In the genomic region with DNA sequence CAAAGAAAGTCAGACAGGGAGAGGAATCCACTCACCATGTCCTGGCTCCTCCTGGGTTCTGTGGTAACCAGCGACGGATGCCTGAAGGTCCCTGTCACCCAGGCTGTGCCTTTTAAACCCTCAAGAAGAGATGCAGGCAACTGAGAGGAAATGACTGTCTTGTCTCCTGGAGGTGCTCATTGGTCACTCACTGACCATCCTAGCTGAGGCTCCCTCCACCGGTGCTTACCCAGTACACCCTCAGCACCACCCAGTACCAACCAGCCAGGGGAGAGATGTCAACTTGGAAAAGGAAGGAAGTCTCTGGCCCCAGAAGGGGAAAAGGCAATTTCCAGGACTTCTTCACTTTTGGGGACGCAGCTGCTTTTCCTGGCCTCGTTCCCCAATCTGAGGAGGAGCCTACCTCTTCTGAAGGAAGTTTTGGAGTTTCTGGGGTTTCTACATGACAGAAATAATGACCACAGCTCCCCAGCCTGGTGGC, we compare ENCODE assay signal across 21 mouse cellular contexts. TPM values are rescaled to one million over a fixed set of nuclear protein-coding genes. Genes with fewer than 3 reads are reported as not detected.
DNase-seq lines count a peak whose midpoint lies in the region; ATAC-seq and TF ChIP-seq lines count a peak whose summit lies in the region.
"Had no signal": no experiment of that assay in that cellular context is flagged by ENCODE, and none has a peak within 500 bp of the region (broad histone marks: within the 10 kb centered on the region; RNA-seq: fewer than 3 reads in every experiment).

TSS of gene C5ar1 (minus strand) at position 431 of the 481 bp plus-strand sequence.

- DNase-seq in gastrocnemius, adult 2 months, result no peak
- no peak for DNase-seq in gastrocnemius, adult 8-10 months (ENCODE audit: low spot score in 2 of 2)
- no peak for DNase-seq in lung, postnatal 0 days (ENCODE audit: low spot score)
- DNase-seq in lung, postnatal 4 days, result no peak
- DNase-seq in liver, postnatal 0 days, result no peak
- peak; percentile 29 for DNase-seq in skeletal muscle tissue, adult 2 months (ENCODE audit: low read depth, low spot score)
- DNase-seq in midbrain, embryonic 14.5 days, result no peak
- DNase-seq: adrenal gland, adult 2 months; cerebellum, adult 11 months; cerebellum, postnatal 14 days; layer of hippocampus, postnatal 36 days had no signal

- intact Hi-C loops in gastrocnemius, adult 2 months (cut with DNase I), result no loop called here

- no peak for TF ChIP-seq CTCF in gastrocnemius, adult 2 months (IDR thresholded peaks at IDR 0.05)
- 0 out of 2 replicates have a peak, but pooled peaks have one; percentile 1 for TF ChIP-seq CTCF in lung, postnatal 0 days (IDR thresholded peaks at IDR 0.05)
- TF ChIP-seq CTCF in liver, postnatal 0 days (IDR thresholded peaks at IDR 0.05; ENCODE audit: low read depth), result no peak

- no peaks in the 10 kb centered on the region for H3K4me1 ChIP-seq in lung, postnatal 0 days (ENCODE audit: insufficient read depth, low read depth, low read length)
- peaks cover 1% of the 10 kb centered on the region; the same call in 1 of the 2 replicates for H3K4me1 ChIP-seq in liver, postnatal 0 days (ENCODE audit: insufficient read depth)
- H3K4me1 ChIP-seq in neural tube, embryonic 15.5 days, result no peaks in the 10 kb centered on the region
- H3K4me1 ChIP-seq in midbrain, embryonic 14.5 days (ENCODE audit: control insufficient read depth, insufficient read depth, low read length), result no peaks in the 10 kb centered on the region
- H3K4me1 ChIP-seq: embryonic facial prominence, embryonic 13.5 days; hindbrain, embryonic 10.5 days; lung, embryonic 15.5 days; neural tube, embryonic 12.5 days had no signal

- no peaks in the 10 kb centered on the region for H3K36me3 ChIP-seq in lung, postnatal 0 days (ENCODE audit: insufficient read depth, low read length)
- H3K36me3 ChIP-seq in liver, postnatal 0 days (replicated peaks; ENCODE audit: insufficient read depth, low read length), result no peaks in the 10 kb centered on the region
- H3K36me3 ChIP-seq in neural tube, embryonic 15.5 days, result no peaks in the 10 kb centered on the region
- no peaks in the 10 kb centered on the region for H3K36me3 ChIP-seq in midbrain, embryonic 14.5 days (ENCODE audit: control insufficient read depth, insufficient read depth, low read length)
- H3K36me3 ChIP-seq: embryonic facial prominence, embryonic 13.5 days; hindbrain, embryonic 10.5 days; lung, embryonic 15.5 days; neural tube, embryonic 12.5 days had no signal

- no peaks in the 10 kb centered on the region for H3K9me3 ChIP-seq in lung, postnatal 0 days (ENCODE audit: low read length)
- H3K9me3 ChIP-seq in liver, postnatal 0 days (ENCODE audit: low read length), result no peaks in the 10 kb centered on the region
- H3K9me3 ChIP-seq in neural tube, embryonic 15.5 days (replicated peaks), result no peaks in the 10 kb centered on the region
- H3K9me3 ChIP-seq in midbrain, embryonic 14.5 days (ENCODE audit: control insufficient read depth, low read length), result no peaks in the 10 kb centered on the region
- H3K9me3 ChIP-seq: embryonic facial prominence, embryonic 13.5 days; hindbrain, embryonic 10.5 days; lung, embryonic 15.5 days; neural tube, embryonic 12.5 days had no signal

- peak within 1 kb of the TSS; percentile 44 for H3K4me3 ChIP-seq in gastrocnemius, adult 2 months
- peak within 1 kb of the TSS; percentile 3; the same call in 1 of the 2 replicates for H3K4me3 ChIP-seq in lung, postnatal 0 days (ENCODE audit: low read depth, low read length)
- H3K4me3 ChIP-seq in liver, postnatal 0 days (ENCODE audit: low read depth, low read length), result peak within 1 kb of the TSS; percentile 35
- H3K4me3 ChIP-seq in neural tube, embryonic 15.5 days (replicated peaks), result no peak within 1 kb of the TSS
- H3K4me3 ChIP-seq in midbrain, embryonic 14.5 days (replicated peaks; ENCODE audit: low read depth, low read length), result no peak within 1 kb of the TSS
- H3K4me3 ChIP-seq: embryonic facial prominence, embryonic 13.5 days; hindbrain, embryonic 10.5 days; lung, embryonic 15.5 days; neural tube, embryonic 12.5 days had no signal

- TF ChIP-seq EP300 in lung, postnatal 0 days (IDR thresholded peaks at IDR 0.05), result no peak
- no peak for TF ChIP-seq EP300 in liver, postnatal 0 days (IDR thresholded peaks at IDR 0.05; ENCODE audit: low read depth)

- no peaks in the 10 kb centered on the region for H3K27me3 ChIP-seq in lung, postnatal 0 days (replicated peaks; ENCODE audit: insufficient read depth, low read length)
- H3K27me3 ChIP-seq in liver, postnatal 0 days (ENCODE audit: insufficient read depth, low read length), result no peaks in the 10 kb centered on the region
- H3K27me3 ChIP-seq in neural tube, embryonic 15.5 days (replicated peaks), result no peaks in the 10 kb centered on the region
- H3K27me3 ChIP-seq in midbrain, embryonic 14.5 days (ENCODE audit: control insufficient read depth, insufficient read depth, low read length), result no peaks in the 10 kb centered on the region
- H3K27me3 ChIP-seq: embryonic facial prominence, embryonic 13.5 days; lung, embryonic 15.5 days; neural tube, embryonic 12.5 days had no signal

- ATAC-seq in lung, postnatal 0 days, result peak; percentile 26; the same call in 1 of the 2 replicates
- ATAC-seq in liver, postnatal 0 days, result no peak
- no peak for ATAC-seq in neural tube, embryonic 15.5 days (ENCODE audit: low FRiP score)
- ATAC-seq in midbrain, embryonic 14.5 days (ENCODE audit: low FRiP score, low TSS enrichment), result no peak
- ATAC-seq: forebrain, embryonic 14.5 days; hindbrain, postnatal 0 days; intestine, postnatal 0 days had no signal

- no peak within 1 kb of the TSS for H3K4me2 ChIP-seq in lung, postnatal 0 days (replicated peaks; ENCODE audit: low read depth, low read length)
- peak within 1 kb of the TSS; percentile 29; the same call in 1 of the 2 replicates for H3K4me2 ChIP-seq in liver, postnatal 0 days (ENCODE audit: low read depth, low read length)
- no peak within 1 kb of the TSS for H3K4me2 ChIP-seq in neural tube, embryonic 15.5 days
- no peak within 1 kb of the TSS for H3K4me2 ChIP-seq in midbrain, embryonic 14.5 days (ENCODE audit: low read length)
- H3K4me2 ChIP-seq: embryonic facial prominence, embryonic 13.5 days; lung, embryonic 15.5 days; midbrain, embryonic 11.5 days; neural tube, embryonic 12.5 days had no signal

- no peak within 1 kb of the TSS; the same call in 1 of the 2 replicates for H3K27ac ChIP-seq in gastrocnemius, adult 2 months
- H3K27ac ChIP-seq in lung, postnatal 0 days (ENCODE audit: low read length), result no peak within 1 kb of the TSS
- H3K27ac ChIP-seq in liver, postnatal 0 days (ENCODE audit: low read depth), result peak within 1 kb of the TSS; percentile 74
- no peak within 1 kb of the TSS for H3K27ac ChIP-seq in neural tube, embryonic 15.5 days (replicated peaks)
- no peak within 1 kb of the TSS for H3K27ac ChIP-seq in midbrain, embryonic 14.5 days (replicated peaks; ENCODE audit: low read depth, low read length)
- H3K27ac ChIP-seq: embryonic facial prominence, embryonic 13.5 days; hindbrain, embryonic 10.5 days; hindbrain, postnatal 0 days; kidney, postnatal 0 days; lung, embryonic 15.5 days; neural tube, embryonic 12.5 days had no signal

- WGBS in lung, postnatal 0 days, result 80% methylated on average over 5 of the region's 5 CpGs
- WGBS in liver, postnatal 0 days (ENCODE audit: insufficient replicate concordance), result 64% methylated on average over 5 of the region's 5 CpGs
- WGBS in neural tube, embryonic 15.5 days, result 84% methylated on average over 5 of the region's 5 CpGs
- WGBS in midbrain, embryonic 14.5 days, result 91% methylated on average over 5 of the region's 5 CpGs

- no peak within 1 kb of the TSS for H3K9ac ChIP-seq in lung, postnatal 0 days (replicated peaks; ENCODE audit: low read depth)
- H3K9ac ChIP-seq in liver, postnatal 0 days (replicated peaks), result 0 out of 2 replicates have a peak within 1 kb of the TSS, but pooled peaks have one; percentile 6
- no peak within 1 kb of the TSS for H3K9ac ChIP-seq in neural tube, embryonic 15.5 days (replicated peaks)
- no peak within 1 kb of the TSS for H3K9ac ChIP-seq in midbrain, embryonic 14.5 days (replicated peaks; ENCODE audit: low read length)
- H3K9ac ChIP-seq: embryonic facial prominence, embryonic 13.5 days; lung, embryonic 15.5 days; neural tube, embryonic 12.5 days had no signal

RNA-seq across cellular contexts. Expression of gene C5ar1, which starts in this region (rescaled TPM):
- total RNA-seq in gastrocnemius, adult 2 months (2021), result 1 to 10 TPM; 1.6 to 2.4 TPM
- total RNA-seq in gastrocnemius, adult 8-10 months (2022), result 1 to 10 TPM in 2 of 4 experiments, under 1 TPM in 2; 0.44 to 1.4 (median 0.92) TPM
- 11.8 and 13.3 TPM in 2 replicates for polyA plus RNA-seq in lung, postnatal 0 days (2015; fragmentation: Nextera tagmentation; extraction: Ambion mirVana)
- 5.5 and 6.9 TPM in 2 replicates for polyA plus RNA-seq in liver, postnatal 0 days (2015; fragmentation: Nextera tagmentation; extraction: Ambion mirVana)
- 1.7 and 2.7 TPM in 2 replicates for polyA plus RNA-seq in neural tube, embryonic 15.5 days (2015; fragmentation: Nextera tagmentation; extraction: Ambion mirVana)
- 0.11 and 1.6 TPM in 2 replicates for polyA plus RNA-seq in midbrain, embryonic 14.5 days (2014; fragmentation: Nextera tagmentation; extraction: Ambion mirVana)

Comparison
In these comparisons a context has a peak if more than half of its experiments do, and no peak if none do; other contexts are left out.
1. H3K4me3 ChIP-seq: peak in gastrocnemius, adult 2 months (single experiment), lung, postnatal 0 days (single experiment) and liver, postnatal 0 days (single experiment); none in neural tube, embryonic 15.5 days (single experiment) and midbrain, embryonic 14.5 days (single experiment).